Comparison of ENCODE assay signal across 24 mouse cellular contexts in genomic region chr14:24269571-24269970, GRCm38 (mm10). TPM values are rescaled to one million over a fixed set of nuclear protein-coding genes. Genes with fewer than 3 reads are reported as not detected.
DNase-seq lines count a peak whose midpoint lies in the region; ATAC-seq lines count a peak whose summit lies in the region.
"Had no signal": no experiment of that assay in that cellular context is flagged by ENCODE, and none has a peak within 500 bp of the region (broad histone marks: within the 10 kb centered on the region; RNA-seq: fewer than 3 reads in every experiment).

No protein-coding gene starts in this region.

- no peaks in the 10 kb centered on the region; the same call in 1 of the 2 replicates for H3K27me3 ChIP-seq in midbrain, embryonic 13.5 days
- H3K27me3 ChIP-seq: embryonic facial prominence, embryonic 12.5 days; forebrain, embryonic 12.5 days; heart, embryonic 12.5 days; hindbrain, embryonic 15.5 days had no signal

- H3K4me3 ChIP-seq in midbrain, embryonic 13.5 days (replicated peaks), result no peak overlapping the region
- H3K4me3 ChIP-seq: embryonic facial prominence, embryonic 12.5 days; forebrain, embryonic 12.5 days; gastrocnemius, adult 2 months; heart, embryonic 12.5 days; hindbrain, embryonic 15.5 days had no signal

- no peaks in the 10 kb centered on the region for H3K36me3 ChIP-seq in midbrain, embryonic 13.5 days
- H3K36me3 ChIP-seq: embryonic facial prominence, embryonic 12.5 days; forebrain, embryonic 12.5 days; heart, embryonic 12.5 days; hindbrain, embryonic 15.5 days had no signal

- ATAC-seq in midbrain, embryonic 13.5 days, result no peak
- ATAC-seq: forebrain, postnatal 0 days; intestine, embryonic 16.5 days had no signal

- DNase-seq in lung, postnatal 36 days, result peak; percentile 10
- no peak for DNase-seq in lung, adult 18-20 months
- peak; percentile 57 for DNase-seq in 3T3-L1 (ENCODE audit: low read depth, low spot score)
- peak; percentile 44 for DNase-seq in Muller cell, postnatal 12 days (ENCODE audit: inconsistent ontology term)
- DNase-seq in brain, adult 2 months (ENCODE audit: low read depth, low spot score), result peak; percentile 49
- DNase-seq in gastrocnemius, adult 18-20 months (ENCODE audit: low spot score), result no peak
- DNase-seq: adrenal gland, adult 2 months; adrenal gland, postnatal 25 days; cerebellum, adult 2 months; forebrain, postnatal 0 days; gastrocnemius, adult 2 months; gastrocnemius, postnatal 25 days; heart, postnatal 36 days had no signal

- H3K9ac ChIP-seq in midbrain, embryonic 13.5 days (replicated peaks), result no peak overlapping the region
- H3K9ac ChIP-seq: embryonic facial prominence, embryonic 12.5 days; forebrain, embryonic 12.5 days; forebrain, postnatal 0 days; heart, embryonic 12.5 days; hindbrain, embryonic 15.5 days had no signal

- H3K4me2 ChIP-seq in midbrain, embryonic 13.5 days (replicated peaks), result no peak overlapping the region
- H3K4me2 ChIP-seq: embryonic facial prominence, embryonic 12.5 days; forebrain, embryonic 12.5 days; heart, embryonic 12.5 days; hindbrain, embryonic 15.5 days had no signal

- H3K27ac ChIP-seq in midbrain, embryonic 13.5 days, result no peak overlapping the region
- H3K27ac ChIP-seq: embryonic facial prominence, embryonic 12.5 days; forebrain, embryonic 12.5 days; gastrocnemius, adult 2 months; hindbrain, embryonic 15.5 days had no signal

- H3K9me3 ChIP-seq in midbrain, embryonic 13.5 days, result no peaks in the 10 kb centered on the region
- H3K9me3 ChIP-seq: embryonic facial prominence, embryonic 12.5 days; forebrain, embryonic 12.5 days; heart, embryonic 12.5 days; hindbrain, embryonic 15.5 days had no signal

- WGBS in midbrain, embryonic 13.5 days, result 47% methylated on average over 1 of the region's 1 CpGs

- H3K4me1 ChIP-seq in midbrain, embryonic 13.5 days (replicated peaks), result no peaks in the 10 kb centered on the region
- H3K4me1 ChIP-seq: forebrain, embryonic 12.5 days; heart, embryonic 12.5 days; hindbrain, embryonic 15.5 days had no signal

RNA-seq across cellular contexts. Expression of gene E330034G19Rik, which starts 23.4 kb away (rescaled TPM):
- not detected in 2 replicates for polyA plus RNA-seq in midbrain, embryonic 13.5 days (2015; fragmentation: Nextera tagmentation; extraction: Ambion mirVana)
- total RNA-seq in gastrocnemius, adult 18-20 months (2021), result not detected
- total RNA-seq: adrenal gland, adult 2 months; adrenal gland, postnatal 25 days; CH12.LX; forebrain, postnatal 0 days; gastrocnemius, adult 2 months; gastrocnemius, postnatal 25 days; granulocyte monocyte progenitor cell, adult 5-6 weeks; heart, adult 8-10 months; heart, postnatal 36 days had no signal
- polyA plus RNA-seq: adrenal gland, adult 2 months; embryonic facial prominence, embryonic 12.5 days; forebrain, embryonic 12.5 days; heart, embryonic 16.5 days; hindbrain, embryonic 11.5 days; hindbrain, embryonic 15.5 days; intestine, embryonic 16.5 days had no signal

RNA-seq across cellular contexts. Expression of gene Dlg5, which starts 23.9 kb away (rescaled TPM):
- 18.8 and 19.4 TPM in 2 replicates for polyA plus RNA-seq in midbrain, embryonic 13.5 days (2015; fragmentation: Nextera tagmentation; extraction: Ambion mirVana)
- total RNA-seq in gastrocnemius, adult 18-20 months (2021), result 1 to 10 TPM; 5.5 to 6.7 TPM
- total RNA-seq: granulocyte monocyte progenitor cell, adult 5-6 weeks had no signal

Comparison
In these comparisons a context has a peak if more than half of its experiments do, and no peak if none do; other contexts are left out.
1. DNase-seq: peak in lung, postnatal 36 days (single experiment), 3T3-L1 (single experiment), Muller cell, postnatal 12 days (single experiment) and brain, adult 2 months (single experiment); none in lung, adult 18-20 months (0 of 2) and gastrocnemius, adult 18-20 months (single experiment).